Mouse (Mus musculus) midbrain, embryonic 12.5 days (tissue): Measurements from ENCODE around the gene Hmgcs2. TPM values are rescaled to one million over a fixed set of nuclear protein-coding genes. Genes with fewer than 3 reads are reported as not detected.

Experiments
- ATAC-seq: fragments of 200-750 bp; cut with Nextera tagmentation; 2 replicates; pipeline ENCODE4 v1.8.0; 2017; ENCODE audit warnings: low read depth, moderate TSS enrichment, moderate library complexity; ENCODE audit not compliant: low FRiP score
- H3K27ac ChIP-seq: fragments of 300-500 bp; sonication (generic); replicated peaks from 2 replicates; pipeline ENCODE4 v1.5.1; 2016; ENCODE audit warnings: mild to moderate bottlenecking
- H3K27me3 ChIP-seq: fragments of 300-500 bp; sonication (generic); 2 replicates; pipeline ENCODE4 v1.6.1; 2016; ENCODE audit warnings: mild to moderate bottlenecking
- H3K36me3 ChIP-seq: fragments of 300-500 bp; sonication (generic); 2 replicates; pipeline ENCODE4 v1.6.1; 2016
- H3K4me1 ChIP-seq: fragments of 300-500 bp; sonication (generic); 2 replicates; pipeline ENCODE4 v1.6.1; 2016
- H3K4me2 ChIP-seq: fragments of 300-500 bp; sonication (generic); replicated peaks from 2 replicates; pipeline ENCODE4 v1.6.1; 2016; ENCODE audit warnings: mild to moderate bottlenecking, moderate library complexity
- H3K4me3 ChIP-seq: fragments of 300-500 bp; sonication (generic); 2 replicates; pipeline ENCODE4 v1.5.1; 2016; ENCODE audit warnings: mild to moderate bottlenecking
- H3K9ac ChIP-seq: fragments of 300-500 bp; sonication (generic); replicated peaks from 2 replicates; pipeline ENCODE4 v1.6.1; 2016; ENCODE audit warnings: mild to moderate bottlenecking, moderate library complexity
- H3K9me3 ChIP-seq: fragments of 300-500 bp; sonication (generic); 2 replicates; pipeline ENCODE4 v1.6.1; 2016; ENCODE audit warnings: mild to moderate bottlenecking
- WGBS: fragments of 180-500 bp; shearing (Covaris S2); methylation state at CpG from one replicate; pipeline ENCODE4 v1.1.7; 2016; 5-methylcytosine and 5-hydroxymethylcytosine counted together
- polyA plus RNA-seq: library from polyadenylated mRNA; unstranded; fragments of >200 nt; fragmentation: Nextera tagmentation; extraction: Ambion mirVana; gene quantifications from 2 replicates; pipeline ENCODE4 v1.2.1, GENCODE M21; 2016

Hmgcs2 gene
- polyA plus RNA-seq, 1 experiment from 2014 or later, result 5.0 TPM

DNA sequence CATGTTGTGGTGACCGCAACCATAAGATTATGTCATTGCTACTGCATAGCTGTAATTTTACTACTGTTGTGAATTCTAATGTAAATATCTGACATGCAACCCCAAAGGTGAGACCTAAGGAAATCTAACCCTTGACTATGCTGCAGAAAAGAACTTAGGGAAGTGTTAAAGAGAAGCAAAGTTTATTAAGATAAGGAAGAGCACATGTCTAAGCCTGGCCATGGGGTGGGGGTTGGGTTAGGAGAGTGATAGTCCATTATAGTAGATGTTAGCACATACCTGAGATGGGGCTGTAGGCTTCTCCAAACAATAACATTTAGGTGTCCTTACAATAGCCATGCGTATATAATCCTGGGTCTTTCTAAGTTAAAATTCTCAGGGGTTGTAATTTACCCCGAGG lies 63.0 kb downstream of the Hmgcs2 start:
- H3K36me3 ChIP-seq, result no peaks in the 10 kb centered on the region
- no peaks in the 10 kb centered on the region for H3K27me3 ChIP-seq
- no peak overlapping the region for H3K27ac ChIP-seq
- H3K4me2 ChIP-seq, result no peak overlapping the region
- ATAC-seq, result no peak
- H3K9ac ChIP-seq, result no peak overlapping the region
- no peak overlapping the region for H3K4me3 ChIP-seq
- WGBS, result 91% methylated on average over 3 of the region's 3 CpGs
- H3K4me1 ChIP-seq, result peaks cover 6% of the 10 kb centered on the region
- no peaks in the 10 kb centered on the region for H3K9me3 ChIP-seq

- ATAC-seq, result no peak
- Histone ChIP-seq H3K9me3 (no peaks in the 10 kb centered on the region), H3K9ac (no peak overlapping the region), H3K27ac (no peak overlapping the region), H3K27me3 (no peaks in the 10 kb centered on the region), H3K4me3 (no peak overlapping the region), H3K36me3 (no peaks in the 10 kb centered on the region), H3K4me1 (0 out of 2 replicates have a peak, but pooled peaks cover 2% of the 10 kb centered on the region), H3K4me2 (no peak overlapping the region)
- 85% methylated on average over 6 of the region's 6 CpGs for WGBS
Observed at GRCm38 (mm10) chr3:98348106-98348505, 67.9 kb downstream of the Hmgcs2 start.

- Histone ChIP-seq H3K27ac (no peak overlapping the region), H3K9me3 (no peaks in the 10 kb centered on the region), H3K4me1 (0 out of 2 replicates have a peak, but pooled peaks cover 2% of the 10 kb centered on the region), H3K4me3 (no peak overlapping the region), H3K9ac (no peak overlapping the region), H3K4me2 (no peak overlapping the region), H3K27me3 (no peaks in the 10 kb centered on the region), H3K36me3 (no peaks in the 10 kb centered on the region)
- whole genome bisulfite sequencing, result 14% methylated on average over 8 of the region's 8 CpGs
- peak; percentile 79; the same call in 1 of the 2 replicates for ATAC-seq
Observed at GRCm38 (mm10) chr3:98348705-98349104, 68.5 kb downstream of the Hmgcs2 start.

- Histone ChIP-seq H3K36me3 (no peaks in the 10 kb centered on the region), H3K27ac (no peak overlapping the region), H3K4me2 (no peak overlapping the region), H3K4me3 (no peak overlapping the region), H3K9ac (no peak overlapping the region), H3K9me3 (no peaks in the 10 kb centered on the region), H3K27me3 (no peaks in the 10 kb centered on the region), H3K4me1 (0 out of 2 replicates have a peak, but pooled peaks cover 4% of the 10 kb centered on the region)
- 29% methylated on average over 7 of the region's 7 CpGs for WGBS
- no peak for ATAC-seq
Observed at GRCm38 (mm10) chr3:98353892-98354291, 73.7 kb downstream of the Hmgcs2 start.

DNA sequence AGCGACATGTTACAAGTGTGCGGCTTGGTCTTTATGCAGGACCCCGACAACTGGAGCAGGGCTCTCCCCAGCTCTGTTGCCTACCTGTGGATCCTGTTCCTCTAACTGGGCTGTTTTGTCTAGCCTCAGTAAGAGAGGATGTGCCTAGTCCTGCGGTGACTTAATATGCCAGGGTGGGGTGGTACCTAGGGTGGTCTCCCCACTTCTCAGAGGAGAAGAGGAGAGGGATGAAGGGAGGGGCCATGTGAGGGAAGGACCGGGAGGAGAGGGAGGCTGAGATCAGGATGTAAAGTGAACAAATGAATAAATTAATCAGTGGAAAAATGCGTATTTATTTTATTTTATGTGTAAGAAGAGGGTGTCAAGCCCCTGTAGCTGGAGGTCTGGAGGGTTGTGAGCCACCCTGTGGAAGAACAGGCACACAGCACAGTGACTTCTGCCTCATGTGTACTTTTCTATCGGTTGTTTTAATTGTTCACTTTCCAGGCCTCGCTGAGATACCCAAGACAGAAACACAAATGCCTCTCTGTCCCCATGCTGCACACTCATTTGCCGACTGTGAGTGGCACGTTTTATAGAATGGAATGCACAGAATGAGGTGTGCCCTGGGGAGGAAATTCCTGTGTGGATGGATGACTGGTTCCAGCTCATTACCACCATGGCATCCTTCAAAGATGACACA lies 75.2 kb downstream of the Hmgcs2 start:
- H3K9me3 ChIP-seq, result no peaks in the 10 kb centered on the region
- no peak overlapping the region for H3K4me2 ChIP-seq
- 64% methylated on average over 10 of the region's 10 CpGs for WGBS
- no peaks in the 10 kb centered on the region for H3K27me3 ChIP-seq
- H3K36me3 ChIP-seq, result no peaks in the 10 kb centered on the region
- peak; percentile 23; the same call in 1 of the 2 replicates for ATAC-seq
- H3K4me1 ChIP-seq, result 0 out of 2 replicates have a peak, but pooled peaks cover 2% of the 10 kb centered on the region
- no peak overlapping the region; the same call in 1 of the 2 replicates for H3K9ac ChIP-seq
- no peak overlapping the region for H3K4me3 ChIP-seq
- no peak overlapping the region for H3K27ac ChIP-seq

DNA sequence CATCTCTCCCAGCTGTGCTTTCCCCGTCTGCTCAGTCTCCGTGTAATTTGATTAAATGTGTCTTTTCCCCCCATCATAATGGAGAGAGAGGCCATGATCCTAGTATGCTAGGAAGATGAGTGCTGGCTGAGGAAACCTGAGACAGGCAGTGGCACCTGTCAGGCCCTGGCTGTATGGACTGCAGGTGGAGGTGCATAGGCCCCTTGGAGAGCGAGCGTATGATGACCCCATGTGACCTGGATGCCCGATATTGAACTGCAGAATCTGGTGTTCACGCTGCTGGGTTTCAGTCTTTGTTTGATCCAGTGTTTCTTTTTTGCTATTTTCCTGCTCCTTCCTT lies 75.8 kb downstream of the Hmgcs2 start:
- Histone ChIP-seq H3K4me1 (0 out of 2 replicates have a peak, but pooled peaks cover 2% of the 10 kb centered on the region), H3K4me3 (no peak overlapping the region), H3K36me3 (no peaks in the 10 kb centered on the region), H3K9me3 (no peaks in the 10 kb centered on the region), H3K27ac (no peak overlapping the region), H3K4me2 (no peak overlapping the region), H3K9ac (no peak overlapping the region; the same call in 1 of the 2 replicates), H3K27me3 (no peaks in the 10 kb centered on the region)
- WGBS, result 61% methylated on average over 6 of the region's 6 CpGs
- 0 out of 2 replicates have a peak, but pooled peaks have one; percentile 47 for ATAC-seq

DNA sequence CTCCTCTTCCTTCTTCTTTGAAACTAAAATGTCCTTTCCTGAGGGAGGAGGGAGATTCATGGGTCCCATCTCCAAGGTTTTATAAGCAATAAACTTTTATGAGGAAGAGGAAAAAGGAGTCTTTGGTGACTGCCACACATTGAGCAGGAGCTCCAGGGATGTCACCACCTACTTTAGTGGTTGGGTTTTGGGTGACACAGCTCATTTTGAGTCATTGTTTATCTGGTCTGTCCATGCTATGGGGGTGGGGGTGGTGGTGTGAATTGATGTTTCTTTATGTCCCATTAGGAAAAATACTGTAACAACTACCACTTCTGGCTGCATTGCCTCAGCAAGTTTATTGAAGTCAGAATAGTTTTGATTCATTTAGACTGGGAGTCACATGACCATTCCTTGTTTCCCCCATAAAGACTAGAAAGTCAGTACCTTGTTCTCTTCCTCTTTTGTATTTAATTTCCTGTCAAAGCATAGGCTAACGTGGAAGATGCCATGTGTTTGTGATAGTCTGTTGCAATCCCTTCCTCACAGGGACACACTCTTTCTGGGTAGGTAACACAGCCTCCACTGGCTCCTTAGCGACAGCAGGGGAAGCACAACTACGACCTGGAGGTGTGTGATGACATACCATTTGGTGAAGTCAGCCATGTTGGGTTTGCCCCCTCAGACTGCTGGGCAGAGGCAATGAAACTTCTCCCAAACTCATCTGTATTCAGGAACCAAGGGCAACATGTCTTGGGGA lies 76.6 kb downstream of the Hmgcs2 start:
- H3K36me3 ChIP-seq, result no peaks in the 10 kb centered on the region
- ATAC-seq, result no peak
- H3K27me3 ChIP-seq, result no peaks in the 10 kb centered on the region
- 73% methylated on average over 3 of the region's 3 CpGs for WGBS
- H3K4me1 ChIP-seq, result 0 out of 2 replicates have a peak, but pooled peaks cover 2% of the 10 kb centered on the region
- no peak overlapping the region for H3K4me2 ChIP-seq
- no peak overlapping the region for H3K27ac ChIP-seq
- H3K9me3 ChIP-seq, result no peaks in the 10 kb centered on the region
- no peak overlapping the region for H3K9ac ChIP-seq
- no peak overlapping the region for H3K4me3 ChIP-seq

Other genes with a start within 250 kb of the Hmgcs2 start
- not detected in 2 replicates for gene Adam30, start 119.8 kb upstream of the Hmgcs2 start, polyA plus RNA-seq
- not detected in 2 replicates for gene Reg4, start 58.3 kb upstream of the Hmgcs2 start, polyA plus RNA-seq
- 257 and 278 TPM in 2 replicates for gene Phgdh, start 59.6 kb downstream of the Hmgcs2 start, polyA plus RNA-seq
- 9.9 and 10.1 TPM in 2 replicates for gene Zfp697, start 102.0 kb downstream of the Hmgcs2 start, polyA plus RNA-seq
- not detected in 2 replicates for gene Gm4450, start 176.7 kb downstream of the Hmgcs2 start, polyA plus RNA-seq
- not detected in 2 replicates for gene Hsd3b4, start 230.1 kb downstream of the Hmgcs2 start, polyA plus RNA-seq